Mouse (Mus musculus) lung, embryonic 14.5 days (tissue): ENCODE measurements around the gene Paip2b. TPM values are rescaled to one million over a fixed set of nuclear protein-coding genes. Genes with fewer than 3 reads are reported as not detected.

Experiments used
- ATAC-seq: fragments of 200-750 bp; cut with Nextera tagmentation; 2 replicates; pipeline ENCODE4 v1.8.0; 2017; ENCODE audit warnings: mild to moderate bottlenecking, moderate TSS enrichment, moderate library complexity; ENCODE audit not compliant: insufficient read depth
- DNase-seq: peaks from one replicate; pipeline ENCODE4 v3.0.0-alpha.2; 2015
- H3K27ac ChIP-seq: fragments of 300-500 bp; sonication (generic); 2 replicates; pipeline ENCODE4 v1.5.1; 2014; ENCODE audit warnings: low read depth, mild to moderate bottlenecking, moderate library complexity
- H3K27me3 ChIP-seq: fragments of 300-500 bp; sonication (generic); 2 replicates; pipeline ENCODE4 v1.6.1; 2014; ENCODE audit warnings: low read length, control low read depth; ENCODE audit not compliant: insufficient read depth
- H3K36me3 ChIP-seq: fragments of 300-500 bp; sonication (generic); 2 replicates; pipeline ENCODE4 v1.6.1; 2014; ENCODE audit warnings: control low read depth; ENCODE audit not compliant: insufficient read depth
- H3K4me1 ChIP-seq: fragments of 300-500 bp; sonication (generic); 2 replicates; pipeline ENCODE4 v1.6.1; 2014; ENCODE audit warnings: antibody characterized with exemption, control low read depth; ENCODE audit not compliant: insufficient read depth
- H3K4me2 ChIP-seq: fragments of 300-500 bp; sonication (generic); 2 replicates; pipeline ENCODE4 v1.6.1; 2014; ENCODE audit warnings: mild to moderate bottlenecking
- H3K4me3 ChIP-seq: fragments of 300-500 bp; sonication (generic); 2 replicates; pipeline ENCODE4 v1.5.1; 2014; ENCODE audit warnings: low read depth, low read length
- H3K9ac ChIP-seq: fragments of 300-500 bp; sonication (generic); 2 replicates; pipeline ENCODE4 v1.6.1; 2014
- H3K9me3 ChIP-seq: fragments of 300-500 bp; sonication (generic); 2 replicates; pipeline ENCODE4 v1.6.1; 2016; ENCODE audit warnings: low read depth, low read length, control low read depth
- CTCF ChIP-seq: IDR thresholded peaks from 2 replicates; pipeline ENCODE4 v1.5.1; 2016; ENCODE audit warnings: antibody characterized with exemption, low read depth
- WGBS: fragments of 180-500 bp; shearing (Covaris S2); extraction: QIAGEN DNeasy Blood & Tissue Kit; methylation state at CpG from one replicate; pipeline ENCODE4 v1.1.7; 2014; 5-methylcytosine and 5-hydroxymethylcytosine counted together
- polyA plus RNA-seq: library from polyadenylated mRNA; unstranded; fragments of >200 nt; fragmentation: Nextera tagmentation; extraction: Ambion mirVana; gene quantifications from 2 replicates; pipeline ENCODE4 v1.2.1, GENCODE M21; 2014

Gene Paip2b
- polyA plus RNA-seq, 1 experiment from 2014 or later, result 19.8 TPM

- DNase-seq (peak; percentile 51), ATAC-seq (no peak; the same call in 1 of the 2 replicates)
- Histone ChIP-seq H3K4me1 (no peaks in the 10 kb centered on the region), H3K36me3 (peaks cover 7% of the 10 kb centered on the region; the same call in 1 of the 2 replicates), H3K27ac (peak overlapping the region; percentile 85), H3K4me3 (peak overlapping the region; percentile 61), H3K27me3 (no peaks in the 10 kb centered on the region), H3K4me2 (peak overlapping the region; percentile 79), H3K9me3 (no peaks in the 10 kb centered on the region), H3K9ac (peak overlapping the region; percentile 71)
- WGBS, result 1% methylated on average over 29 of the region's 35 CpGs
- TF ChIP-seq CTCF, result no peak
Measured at GRCm38 (mm10) chr6:83830941-83831605, 468 bp downstream of the Paip2b start.

- ATAC-seq (no peak), DNase-seq (peak; percentile 30)
- peaks cover 10% of the 10 kb centered on the region; the same call in 1 of the 2 replicates for H3K36me3 ChIP-seq
- no peaks in the 10 kb centered on the region for H3K4me1 ChIP-seq
- 27% methylated on average over 2 of the region's 2 CpGs for WGBS
- no peak overlapping the region for H3K4me2 ChIP-seq
- H3K9me3 ChIP-seq, result 0 out of 2 replicates have a peak, but pooled peaks cover 4% of the 10 kb centered on the region
- H3K27ac ChIP-seq, result no peak overlapping the region
- H3K9ac ChIP-seq, result no peak overlapping the region
- TF ChIP-seq CTCF, result no peak
- no peak overlapping the region for H3K4me3 ChIP-seq
- H3K27me3 ChIP-seq, result no peaks in the 10 kb centered on the region
Measured at GRCm38 (mm10) chr6:83821856-83822255, 9.7 kb downstream of the Paip2b start.

GRCm38 (mm10) chr6:83820727-83821515, 10.6 kb downstream of the Paip2b start:
- Histone ChIP-seq H3K4me2 (no peak overlapping the region), H3K27me3 (no peaks in the 10 kb centered on the region), H3K4me3 (no peak overlapping the region), H3K36me3 (0 out of 2 replicates have a peak, but pooled peaks cover 4% of the 10 kb centered on the region), H3K9me3 (0 out of 2 replicates have a peak, but pooled peaks cover 4% of the 10 kb centered on the region), H3K9ac (no peak overlapping the region), H3K4me1 (no peaks in the 10 kb centered on the region), H3K27ac (no peak overlapping the region)
- TF ChIP-seq CTCF, result no peak
- DNase-seq, result no peak
- ATAC-seq, result no peak
- WGBS, result 80% methylated on average over 2 of the region's 2 CpGs

- 77% methylated on average over 1 of the region's 1 CpGs for WGBS
- ATAC-seq, result no peak
- DNase-seq, result no peak
- H3K4me3 ChIP-seq, result no peak overlapping the region
- H3K9ac ChIP-seq, result no peak overlapping the region
- no peak overlapping the region for H3K4me2 ChIP-seq
- no peak overlapping the region for H3K27ac ChIP-seq
- TF ChIP-seq CTCF, result no peak
- H3K27me3 ChIP-seq, result no peaks in the 10 kb centered on the region
- no peaks in the 10 kb centered on the region for H3K4me1 ChIP-seq
- H3K36me3 ChIP-seq, result peaks cover 7% of the 10 kb centered on the region
- H3K9me3 ChIP-seq, result 0 out of 2 replicates have a peak, but pooled peaks cover 4% of the 10 kb centered on the region
Measured at GRCm38 (mm10) chr6:83818996-83819395, 12.5 kb downstream of the Paip2b start.

- DNase-seq (no peak), ATAC-seq (no peak)
- 88% methylated on average over 3 of the region's 3 CpGs for WGBS
- no peak overlapping the region for H3K4me3 ChIP-seq
- H3K27me3 ChIP-seq, result no peaks in the 10 kb centered on the region
- TF ChIP-seq CTCF, result no peak
- no peak overlapping the region for H3K27ac ChIP-seq
- H3K4me2 ChIP-seq, result no peak overlapping the region
- H3K9ac ChIP-seq, result no peak overlapping the region
- no peaks in the 10 kb centered on the region for H3K4me1 ChIP-seq
- H3K36me3 ChIP-seq, result peaks cover 23% of the 10 kb centered on the region
- H3K9me3 ChIP-seq, result 0 out of 2 replicates have a peak, but pooled peaks cover 4% of the 10 kb centered on the region
Measured at GRCm38 (mm10) chr6:83815801-83816200, 15.7 kb downstream of the Paip2b start.

- no peak overlapping the region for H3K9ac ChIP-seq
- no peaks in the 10 kb centered on the region for H3K9me3 ChIP-seq
- H3K4me3 ChIP-seq, result no peak overlapping the region
- ATAC-seq (no peak), DNase-seq (no peak)
- H3K4me2 ChIP-seq, result no peak overlapping the region
- TF ChIP-seq CTCF, result no peak
- no peaks in the 10 kb centered on the region for H3K4me1 ChIP-seq
- H3K36me3 ChIP-seq, result peaks cover 58% of the 10 kb centered on the region
- no peak overlapping the region for H3K27ac ChIP-seq
- 90% methylated on average over 3 of the region's 3 CpGs for WGBS
- H3K27me3 ChIP-seq, result no peaks in the 10 kb centered on the region
Measured at GRCm38 (mm10) chr6:83802846-83803245, 28.7 kb downstream of the Paip2b start.

GRCm38 (mm10) chr6:83802033-83802432, 29.5 kb downstream of the Paip2b start:
- Histone ChIP-seq H3K4me2 (no peak overlapping the region), H3K4me1 (no peaks in the 10 kb centered on the region), H3K27ac (no peak overlapping the region), H3K27me3 (no peaks in the 10 kb centered on the region), H3K9me3 (no peaks in the 10 kb centered on the region), H3K9ac (no peak overlapping the region), H3K4me3 (no peak overlapping the region), H3K36me3 (peaks cover 54% of the 10 kb centered on the region)
- ATAC-seq, result no peak
- no peak for DNase-seq
- TF ChIP-seq CTCF, result no peak
- WGBS, result 90% methylated on average over 5 of the region's 5 CpGs
